Comparison of ENCODE assay signal across 16 mouse cellular contexts in genomic region chr7:35365161-35365910, GRCm38 (mm10). TPM values are rescaled to one million over a fixed set of nuclear protein-coding genes. Genes with fewer than 3 reads are reported as not detected.
DNase-seq lines count a peak whose midpoint lies in the region; ATAC-seq and TF ChIP-seq lines count a peak whose summit lies in the region.
"Had no signal": no experiment of that assay in that cellular context is flagged by ENCODE, and none has a peak within 500 bp of the region (broad histone marks: within the 10 kb centered on the region; RNA-seq: fewer than 3 reads in every experiment).

No protein-coding gene starts in this region.

- no peaks in the 10 kb centered on the region for H3K27me3 ChIP-seq in lung, postnatal 0 days (replicated peaks; ENCODE audit: insufficient read depth, low read length)
- H3K27me3 ChIP-seq in embryonic facial prominence, embryonic 13.5 days, result no peaks in the 10 kb centered on the region
- no peaks in the 10 kb centered on the region for H3K27me3 ChIP-seq in kidney, embryonic 14.5 days (ENCODE audit: control insufficient read depth, insufficient read depth, low read length)
- H3K27me3 ChIP-seq in limb, embryonic 13.5 days, result no peaks in the 10 kb centered on the region
- H3K27me3 ChIP-seq: midbrain, embryonic 12.5 days had no signal

- H3K9me3 ChIP-seq in lung, postnatal 0 days (ENCODE audit: low read length), result no peaks in the 10 kb centered on the region
- H3K9me3 ChIP-seq in embryonic facial prominence, embryonic 13.5 days, result no peaks in the 10 kb centered on the region
- 0 out of 2 replicates have a peak, but pooled peaks cover 3% of the 10 kb centered on the region for H3K9me3 ChIP-seq in kidney, embryonic 14.5 days (ENCODE audit: control insufficient read depth, low read length)
- 0 out of 2 replicates have a peak, but pooled peaks cover 6% of the 10 kb centered on the region for H3K9me3 ChIP-seq in limb, embryonic 13.5 days
- H3K9me3 ChIP-seq: midbrain, embryonic 12.5 days had no signal

- no peak for TF ChIP-seq EP300 in lung, postnatal 0 days (IDR thresholded peaks at IDR 0.05)

- H3K4me2 ChIP-seq in lung, postnatal 0 days (replicated peaks; ENCODE audit: low read depth, low read length), result no peak overlapping the region
- no peak overlapping the region for H3K4me2 ChIP-seq in embryonic facial prominence, embryonic 13.5 days
- no peak overlapping the region for H3K4me2 ChIP-seq in kidney, embryonic 14.5 days (replicated peaks; ENCODE audit: low read depth, low read length)
- H3K4me2 ChIP-seq in limb, embryonic 13.5 days (replicated peaks), result no peak overlapping the region
- H3K4me2 ChIP-seq: liver, embryonic 11.5 days; midbrain, embryonic 12.5 days had no signal

- 61% methylated on average over 12 of the region's 12 CpGs for WGBS in lung, postnatal 0 days
- WGBS in embryonic facial prominence, embryonic 13.5 days, result 54% methylated on average over 12 of the region's 12 CpGs
- WGBS in kidney, embryonic 14.5 days, result 38% methylated on average over 12 of the region's 12 CpGs
- 56% methylated on average over 12 of the region's 12 CpGs for WGBS in limb, embryonic 13.5 days

- H3K4me3 ChIP-seq in lung, postnatal 0 days (ENCODE audit: low read depth, low read length), result no peak overlapping the region
- no peak overlapping the region for H3K4me3 ChIP-seq in embryonic facial prominence, embryonic 13.5 days
- H3K4me3 ChIP-seq in kidney, embryonic 14.5 days (ENCODE audit: low read length), result no peak overlapping the region
- no peak overlapping the region for H3K4me3 ChIP-seq in limb, embryonic 13.5 days
- H3K4me3 ChIP-seq: midbrain, embryonic 12.5 days had no signal

- H3K4me1 ChIP-seq in lung, postnatal 0 days (ENCODE audit: insufficient read depth, low read depth, low read length), result peaks cover 3% of the 10 kb centered on the region; the same call in 1 of the 2 replicates
- H3K4me1 ChIP-seq in embryonic facial prominence, embryonic 13.5 days, result no peaks in the 10 kb centered on the region; the same call in 1 of the 2 replicates
- H3K4me1 ChIP-seq in kidney, embryonic 14.5 days (ENCODE audit: control insufficient read depth, insufficient read depth, low read length), result peaks cover 21% of the 10 kb centered on the region
- peaks cover 12% of the 10 kb centered on the region; the same call in 1 of the 2 replicates for H3K4me1 ChIP-seq in limb, embryonic 13.5 days
- H3K4me1 ChIP-seq: midbrain, embryonic 12.5 days had no signal

- H3K27ac ChIP-seq in lung, postnatal 0 days (ENCODE audit: low read length), result no peak overlapping the region
- H3K27ac ChIP-seq in embryonic facial prominence, embryonic 13.5 days, result 0 out of 2 replicates have a peak overlapping the region, but pooled peaks have one; percentile 7
- peak overlapping the region; percentile 60 for H3K27ac ChIP-seq in kidney, embryonic 14.5 days (ENCODE audit: low read depth, low read length)
- H3K27ac ChIP-seq in limb, embryonic 13.5 days, result peak overlapping the region; percentile 29; the same call in 1 of the 2 replicates
- H3K27ac ChIP-seq: midbrain, embryonic 12.5 days had no signal

- no peak for DNase-seq in lung, postnatal 0 days (ENCODE audit: low spot score)
- DNase-seq in lung, postnatal 4 days, result no peak
- no peak for DNase-seq in liver
- DNase-seq in left cerebral cortex, postnatal 25 days (ENCODE audit: low spot score in 2 of 2), result no peak
- DNase-seq: adrenal gland, adult 8-10 months; right cerebral cortex, adult 18-20 months; spleen, adult 18-20 months had no signal

- peak; percentile 39; the same call in 1 of the 2 replicates for ATAC-seq in lung, postnatal 0 days
- no peak for ATAC-seq in embryonic facial prominence, embryonic 13.5 days (ENCODE audit: insufficient number of reproducible peaks, insufficient read depth, low FRiP score, low TSS enrichment, low read depth)
- peak; percentile 58; the same call in 1 of the 2 replicates for ATAC-seq in kidney, embryonic 14.5 days (ENCODE audit: low FRiP score, low TSS enrichment)
- ATAC-seq in limb, embryonic 13.5 days (ENCODE audit: low FRiP score, low read depth), result peak; percentile 54; the same call in 1 of the 2 replicates
- no peak for ATAC-seq in activated CD4-positive, CD25-positive, alpha-beta regulatory T cell, adult 4 months
- ATAC-seq: inflammation-experienced regulatory T-cells, adult 6 months had no signal

- no peak overlapping the region for H3K9ac ChIP-seq in lung, postnatal 0 days (replicated peaks; ENCODE audit: low read depth)
- no peak overlapping the region for H3K9ac ChIP-seq in embryonic facial prominence, embryonic 13.5 days
- no peak overlapping the region for H3K9ac ChIP-seq in kidney, embryonic 14.5 days (ENCODE audit: low read depth, low read length)
- H3K9ac ChIP-seq in limb, embryonic 13.5 days, result no peak overlapping the region
- H3K9ac ChIP-seq: midbrain, embryonic 12.5 days had no signal

- no peaks in the 10 kb centered on the region for H3K36me3 ChIP-seq in lung, postnatal 0 days (ENCODE audit: insufficient read depth, low read length)
- no peaks in the 10 kb centered on the region for H3K36me3 ChIP-seq in embryonic facial prominence, embryonic 13.5 days
- H3K36me3 ChIP-seq in kidney, embryonic 14.5 days (ENCODE audit: control insufficient read depth, insufficient read depth, low read length), result no peaks in the 10 kb centered on the region
- H3K36me3 ChIP-seq in limb, embryonic 13.5 days, result no peaks in the 10 kb centered on the region
- H3K36me3 ChIP-seq: midbrain, embryonic 12.5 days had no signal

- no peak for TF ChIP-seq CTCF in lung, postnatal 0 days (IDR thresholded peaks at IDR 0.05)

- intact Hi-C loops in left cerebral cortex, postnatal 25 days (cut with DNase I), result no loop called here

RNA-seq across cellular contexts. Expression of gene Faap24, which starts 31.3 kb away (rescaled TPM):
- polyA plus RNA-seq in lung, postnatal 0 days (2015; fragmentation: Nextera tagmentation; extraction: Ambion mirVana), result 10.5 and 11.1 TPM in 2 replicates
- 16.1 and 17.4 TPM in 2 replicates for polyA plus RNA-seq in embryonic facial prominence, embryonic 13.5 days (2015; fragmentation: Nextera tagmentation; extraction: Ambion mirVana)
- polyA plus RNA-seq in kidney, embryonic 14.5 days (2014; fragmentation: Nextera tagmentation; extraction: Ambion mirVana), result 14.5 and 18.0 TPM in 2 replicates
- polyA plus RNA-seq in limb, embryonic 13.5 days (2015; fragmentation: Nextera tagmentation; extraction: Ambion mirVana), result 16.7 and 17.3 TPM in 2 replicates
- total RNA-seq in left cerebral cortex, postnatal 25 days (2021), result 1 to 10 TPM; 7.7 to 8.3 TPM
- polyA plus RNA-seq in activated CD4-positive, CD25-positive, alpha-beta regulatory T cell, adult 4 months (2017; shearing (Covaris generic)), result 10 to 100 TPM; 28.4 to 33.7 TPM

RNA-seq across cellular contexts. Expression of gene Rhpn2, which starts 31.4 kb away (rescaled TPM):
- polyA plus RNA-seq in lung, postnatal 0 days (2015; fragmentation: Nextera tagmentation; extraction: Ambion mirVana), result 4.6 and 5.5 TPM in 2 replicates
- polyA plus RNA-seq in embryonic facial prominence, embryonic 13.5 days (2015; fragmentation: Nextera tagmentation; extraction: Ambion mirVana), result 4.3 and 5.6 TPM in 2 replicates
- 10.2 and 15.7 TPM in 2 replicates for polyA plus RNA-seq in kidney, embryonic 14.5 days (2014; fragmentation: Nextera tagmentation; extraction: Ambion mirVana)
- polyA plus RNA-seq in limb, embryonic 13.5 days (2015; fragmentation: Nextera tagmentation; extraction: Ambion mirVana), result 2.6 and 2.7 TPM in 2 replicates
- 1 to 10 TPM; 3.4 to 4.2 TPM for total RNA-seq in left cerebral cortex, postnatal 25 days (2021)
- under 1 TPM; 0.29 to 0.36 TPM for polyA plus RNA-seq in activated CD4-positive, CD25-positive, alpha-beta regulatory T cell, adult 4 months (2017; shearing (Covaris generic))
- total RNA-seq: granulocyte monocyte progenitor cell, adult 5-6 weeks; hematopoietic stem cell, adult 5-6 weeks had no signal

RNA-seq across cellular contexts. Expression of gene Cep89, which starts 31.5 kb away (rescaled TPM):
- 10.7 and 14.3 TPM in 2 replicates for polyA plus RNA-seq in lung, postnatal 0 days (2015; fragmentation: Nextera tagmentation; extraction: Ambion mirVana)
- polyA plus RNA-seq in embryonic facial prominence, embryonic 13.5 days (2015; fragmentation: Nextera tagmentation; extraction: Ambion mirVana), result 52.7 and 54.1 TPM in 2 replicates
- polyA plus RNA-seq in kidney, embryonic 14.5 days (2014; fragmentation: Nextera tagmentation; extraction: Ambion mirVana), result 40.2 and 59.9 TPM in 2 replicates
- 47.1 and 47.4 TPM in 2 replicates for polyA plus RNA-seq in limb, embryonic 13.5 days (2015; fragmentation: Nextera tagmentation; extraction: Ambion mirVana)
- total RNA-seq in left cerebral cortex, postnatal 25 days (2021), result 10 to 100 TPM; 18.2 to 23.3 TPM
- 10 to 100 TPM; 11.8 to 15.1 TPM for polyA plus RNA-seq in activated CD4-positive, CD25-positive, alpha-beta regulatory T cell, adult 4 months (2017; shearing (Covaris generic))

RNA-seq across cellular contexts. Expression of gene Gpatch1, which starts 47.1 kb away (rescaled TPM):
- polyA plus RNA-seq in lung, postnatal 0 days (2015; fragmentation: Nextera tagmentation; extraction: Ambion mirVana), result 12.9 and 13.6 TPM in 2 replicates
- 20.2 and 21.7 TPM in 2 replicates for polyA plus RNA-seq in embryonic facial prominence, embryonic 13.5 days (2015; fragmentation: Nextera tagmentation; extraction: Ambion mirVana)
- polyA plus RNA-seq in kidney, embryonic 14.5 days (2014; fragmentation: Nextera tagmentation; extraction: Ambion mirVana), result 13.7 and 20.5 TPM in 2 replicates
- 20.0 and 20.9 TPM in 2 replicates for polyA plus RNA-seq in limb, embryonic 13.5 days (2015; fragmentation: Nextera tagmentation; extraction: Ambion mirVana)
- total RNA-seq in left cerebral cortex, postnatal 25 days (2021), result 10 to 100 TPM; 23.3 to 26.4 TPM
- polyA plus RNA-seq in activated CD4-positive, CD25-positive, alpha-beta regulatory T cell, adult 4 months (2017; shearing (Covaris generic)), result 10 to 100 TPM; 20.9 to 25.5 TPM

Comparison
In these comparisons a context has a peak if more than half of its experiments do, and no peak if none do; other contexts are left out.
1. ATAC-seq: peak in lung, postnatal 0 days (single experiment), kidney, embryonic 14.5 days (single experiment) and limb, embryonic 13.5 days (single experiment); none in embryonic facial prominence, embryonic 13.5 days (single experiment) and activated CD4-positive, CD25-positive, alpha-beta regulatory T cell, adult 4 months (single experiment).